Mouse (Mus musculus) urinary bladder, postnatal 25 days (tissue): ENCODE results near the gene Psenen.

Experiments used
- DNase-seq: peaks from one replicate; pipeline ENCODE4 v3.0.0; 2022; ENCODE audit warnings: low spot score

Psenen gene

GRCm38 (mm10) chr7:30553810-30554584 is 9.4 kb downstream of the Psenen start:
- DNase-seq: no peak

- no peak for DNase-seq
These were observed 10.3 kb downstream of the Psenen start for GRCm38 (mm10) chr7:30553021-30553589.

- peak; percentile 91 for DNase-seq
These were observed 11.1 kb downstream of the Psenen start, which contains the start of the genes Hspb6 and Proser3 for GRCm38 (mm10) chr7:30552102-30553020. Hspb6 (plus strand) TSS chr7:30552178. Proser3 (minus strand) TSS chr7:30552299.

- no peak for DNase-seq
These were observed 11.9 kb downstream of the Psenen start for GRCm38 (mm10) chr7:30551445-30552101.

DNA sequence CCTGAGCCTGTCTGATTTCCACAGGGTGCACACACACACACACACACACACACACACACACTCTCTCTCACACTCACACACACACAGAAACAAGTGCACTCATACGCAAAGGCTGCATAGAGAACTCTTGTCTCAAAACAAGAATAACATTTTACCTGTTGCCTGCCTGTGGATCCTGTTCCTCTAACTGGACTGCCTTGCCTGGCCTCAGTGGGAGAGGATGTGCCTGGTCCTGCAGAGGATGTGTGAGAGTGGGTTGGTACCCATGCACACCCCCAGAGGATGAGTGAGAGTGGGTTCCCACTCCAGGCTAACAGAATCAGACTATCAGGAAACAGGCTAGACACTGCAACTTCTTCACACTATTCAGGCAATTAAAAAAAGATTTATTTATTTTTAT is 12.8 kb downstream of the Psenen start:
- DNase-seq: no peak

DNA sequence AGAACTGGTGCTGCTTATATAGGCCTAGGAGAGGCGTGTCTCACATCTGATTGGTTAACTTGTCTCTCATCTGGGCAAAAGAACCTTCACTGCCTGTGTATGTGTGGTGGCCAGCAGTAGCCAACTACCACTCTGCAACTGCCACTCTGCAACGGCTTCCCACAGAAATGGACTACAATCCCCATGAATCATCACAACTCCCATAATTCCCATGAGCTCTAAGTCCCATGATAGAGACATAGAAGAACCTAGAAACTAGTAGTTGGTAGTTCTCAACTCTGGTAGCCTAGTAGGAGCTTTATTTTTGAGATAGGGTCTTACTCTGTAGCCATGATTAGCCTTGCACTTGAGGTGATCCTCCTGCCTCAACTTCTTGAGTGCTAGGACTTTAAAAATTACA is 13.5 kb downstream of the Psenen start:
- no peak for DNase-seq

DNA sequence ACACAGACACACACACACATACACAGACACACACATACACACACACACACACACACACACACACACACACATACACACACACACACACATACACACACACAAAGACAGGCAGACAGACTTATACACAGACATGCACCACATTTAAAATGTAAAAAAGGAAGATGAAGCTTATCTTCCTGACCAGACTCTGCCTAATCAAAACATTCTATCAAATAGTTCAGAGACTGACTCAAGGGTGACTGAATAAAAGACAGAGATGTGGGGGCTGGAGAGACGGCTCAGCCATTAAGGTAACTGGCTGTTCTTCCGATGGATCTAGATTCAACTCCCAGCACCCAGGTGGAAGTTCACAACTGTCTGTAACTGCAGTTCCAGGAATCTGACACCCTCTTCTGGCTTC is 19.1 kb downstream of the Psenen start:
- no peak for DNase-seq

- no peak for DNase-seq
These were observed 22.9 kb downstream of the Psenen start for GRCm38 (mm10) chr7:30540572-30540971.

DNA sequence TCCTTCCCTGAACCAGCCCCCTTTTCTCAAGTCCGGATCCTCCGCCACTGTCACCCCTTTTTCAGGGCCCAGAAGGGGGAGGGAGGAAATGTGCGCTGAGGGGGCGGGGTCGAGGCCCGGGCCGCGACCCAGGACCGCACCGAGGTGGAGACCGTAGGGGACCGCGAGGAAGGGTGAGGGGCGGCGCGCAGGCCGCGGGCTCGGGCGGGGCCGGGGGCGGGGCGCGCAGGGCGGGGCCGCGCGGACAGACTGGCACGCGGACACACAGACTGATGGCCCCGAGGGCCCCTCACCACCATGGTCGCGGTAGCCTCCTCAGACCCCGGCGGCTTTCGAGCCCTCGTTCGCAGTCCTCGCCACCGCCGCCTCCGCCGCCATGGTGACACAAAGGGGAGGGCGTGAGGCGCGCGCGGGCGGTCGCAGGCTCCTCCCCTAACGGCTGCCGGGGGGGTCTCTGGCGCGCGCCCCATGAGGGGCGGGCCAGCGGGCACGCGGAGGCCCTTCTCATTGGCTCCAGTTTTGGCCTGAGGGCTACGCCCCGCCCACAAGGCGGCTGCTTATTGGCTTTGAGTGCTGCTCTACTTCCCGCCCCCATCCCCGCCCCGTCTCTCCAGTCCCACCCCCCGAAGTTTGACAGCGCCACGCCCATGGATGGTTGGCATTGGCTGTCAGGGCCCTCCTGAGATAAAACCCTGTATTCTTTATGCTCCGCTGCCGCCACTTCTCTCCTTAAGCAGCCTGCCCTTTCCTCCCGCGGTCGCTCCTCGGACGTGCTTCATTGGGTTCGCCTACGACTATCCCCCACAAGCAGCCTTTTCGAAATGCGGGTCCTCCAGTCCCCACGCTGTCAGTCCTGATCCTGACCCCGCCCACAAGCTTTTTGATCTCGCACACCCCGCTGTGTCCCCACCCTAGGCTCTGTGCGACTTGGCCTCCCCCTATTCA is 28.5 kb downstream of the Psenen start, which contains the start of gene Arhgap33:
Gene Arhgap33, minus strand, starts transcription at position 428 of the 945 bp plus-strand sequence.
- DNase-seq: peak; percentile 88

DNA sequence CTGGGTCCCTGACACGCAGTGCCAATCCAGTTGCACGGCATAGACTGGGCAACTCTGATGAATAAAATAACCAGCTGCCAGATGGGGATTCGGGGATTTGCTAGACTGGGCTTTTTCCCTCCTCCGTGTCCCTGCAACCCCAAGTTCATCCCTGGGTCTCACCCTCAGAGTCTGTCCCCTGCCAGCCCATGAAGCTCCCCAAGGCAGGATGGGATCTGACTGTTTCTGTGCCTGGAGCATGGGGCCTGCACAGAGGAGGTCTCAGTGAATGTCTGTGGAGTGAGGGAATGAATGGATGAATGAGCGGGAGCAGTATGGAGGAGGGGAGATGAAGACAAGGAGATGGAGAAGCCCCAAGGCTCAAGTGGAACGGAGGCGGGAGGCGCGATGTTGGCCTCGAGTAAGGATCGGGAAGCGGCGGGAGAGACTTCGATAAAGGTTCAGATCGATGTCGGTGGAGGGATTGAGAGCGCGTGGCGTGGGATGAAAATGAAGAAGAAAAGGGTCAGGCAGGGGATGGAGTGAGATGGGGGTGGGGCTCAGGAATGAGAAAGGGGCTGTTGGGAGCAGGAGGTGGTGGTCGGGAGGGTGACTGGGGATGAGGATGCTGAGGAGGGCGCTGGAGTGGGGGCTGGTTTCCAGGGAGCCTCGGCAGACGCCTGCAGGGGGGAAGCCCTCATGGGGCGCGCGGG is 29.3 kb downstream of the Psenen start:
- no peak for DNase-seq

- no peak for DNase-seq
These were observed 30.5 kb downstream of the Psenen start for GRCm38 (mm10) chr7:30532931-30533330.

GRCm38 (mm10) chr7:30531291-30531815 is 32.1 kb downstream of the Psenen start:
- no peak for DNase-seq

GRCm38 (mm10) chr7:30526981-30527380 is 36.4 kb downstream of the Psenen start:
- no peak for DNase-seq

- no peak for DNase-seq
These were observed 37.0 kb downstream of the Psenen start for GRCm38 (mm10) chr7:30526399-30526798.

DNA sequence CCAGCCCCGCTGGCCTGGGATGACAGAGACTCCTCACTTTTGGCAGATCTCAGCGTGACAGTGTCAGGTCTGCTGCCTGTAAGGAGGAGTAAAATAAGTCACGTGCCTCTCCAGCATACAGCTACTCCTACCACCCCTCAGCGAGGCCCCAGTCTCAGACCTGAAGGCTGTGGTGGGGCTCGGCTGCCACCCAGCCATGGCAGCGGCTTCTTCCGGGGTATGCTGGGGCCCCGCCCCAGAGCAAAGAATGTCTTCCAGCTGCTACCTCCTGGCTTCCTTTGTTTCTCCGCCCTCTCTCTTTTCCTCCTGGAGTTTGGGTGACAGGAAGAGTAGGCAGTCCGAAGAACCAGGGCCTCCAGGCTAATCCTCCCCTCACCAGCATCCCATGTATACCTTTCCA is 37.5 kb downstream of the Psenen start:
- DNase-seq: no peak

GRCm38 (mm10) chr7:30524487-30524886 is 38.9 kb downstream of the Psenen start:
- no peak for DNase-seq

DNA sequence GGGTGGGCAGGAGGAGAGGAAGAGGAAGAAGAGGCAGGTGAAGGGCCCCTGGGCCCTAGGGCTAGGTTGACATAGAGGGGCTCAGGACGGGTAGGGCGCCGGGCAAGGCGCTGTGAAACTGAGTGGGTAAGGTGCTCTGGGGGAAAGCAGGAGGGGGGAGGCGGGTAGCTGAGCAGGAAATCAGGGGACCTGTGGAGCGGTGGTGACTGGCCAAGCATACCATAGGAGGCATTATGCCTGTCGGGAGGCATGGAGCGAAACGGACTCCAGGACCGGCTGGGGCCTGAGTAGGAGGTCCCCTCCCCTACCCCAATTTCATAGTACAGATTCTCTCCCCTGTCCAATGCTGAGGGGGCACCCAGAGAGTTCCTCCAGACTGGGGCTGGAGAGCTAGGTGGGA is 40.6 kb downstream of the Psenen start:
- DNase-seq: no peak

GRCm38 (mm10) chr7:30520856-30521255 is 42.6 kb downstream of the Psenen start:
- DNase-seq: no peak

- DNase-seq: no peak
These were observed 43.0 kb downstream of the Psenen start for GRCm38 (mm10) chr7:30520396-30520795.

DNA sequence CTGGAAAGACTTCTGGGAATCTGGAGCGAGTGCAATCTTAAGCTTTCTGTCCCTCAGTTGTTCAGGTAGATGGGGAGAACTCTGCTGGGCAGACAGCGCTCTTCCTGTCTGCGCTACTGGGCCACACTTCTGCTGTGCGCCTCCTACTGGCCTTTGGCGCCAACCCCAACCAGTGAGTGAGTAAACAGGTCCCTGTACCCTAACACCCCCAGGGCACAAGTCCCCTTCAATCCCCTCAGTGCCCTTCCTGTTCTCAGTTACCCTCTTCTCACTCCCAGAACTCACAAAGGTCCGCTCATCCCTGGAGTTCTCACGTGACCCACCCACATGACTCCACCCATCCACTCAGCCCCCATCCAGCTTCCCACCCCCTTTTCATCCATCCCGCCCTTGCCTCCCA is 45.1 kb downstream of the Psenen start:
- DNase-seq: no peak
